Mouse (Mus musculus): ENCODE measurements around the gene Snapin. TPM values are rescaled to one million over a fixed set of nuclear protein-coding genes. Genes with fewer than 3 reads are reported as not detected.

The Snapin gene
- polyA plus RNA-seq, 1 experiment = 25.3 TPM

- TF ChIP-seq CTCF (conservative IDR thresholded peaks at IDR 0.05; ENCODE audit: insufficient read depth, insufficient read length, low read depth, low read length) = no peak
- TF ChIP-seq POLR2A (IDR thresholded peaks at IDR 0.05; ENCODE audit: low read depth, low read length) = no peak
- H3K27me3 ChIP-seq (replicated peaks; ENCODE audit: control insufficient read depth, insufficient read depth, low read length) = no peaks in the 10 kb centered on the region
Observed at GRCm38 (mm10) chr3:90454931-90455330, 35.9 kb downstream of the Snapin start.

DNA sequence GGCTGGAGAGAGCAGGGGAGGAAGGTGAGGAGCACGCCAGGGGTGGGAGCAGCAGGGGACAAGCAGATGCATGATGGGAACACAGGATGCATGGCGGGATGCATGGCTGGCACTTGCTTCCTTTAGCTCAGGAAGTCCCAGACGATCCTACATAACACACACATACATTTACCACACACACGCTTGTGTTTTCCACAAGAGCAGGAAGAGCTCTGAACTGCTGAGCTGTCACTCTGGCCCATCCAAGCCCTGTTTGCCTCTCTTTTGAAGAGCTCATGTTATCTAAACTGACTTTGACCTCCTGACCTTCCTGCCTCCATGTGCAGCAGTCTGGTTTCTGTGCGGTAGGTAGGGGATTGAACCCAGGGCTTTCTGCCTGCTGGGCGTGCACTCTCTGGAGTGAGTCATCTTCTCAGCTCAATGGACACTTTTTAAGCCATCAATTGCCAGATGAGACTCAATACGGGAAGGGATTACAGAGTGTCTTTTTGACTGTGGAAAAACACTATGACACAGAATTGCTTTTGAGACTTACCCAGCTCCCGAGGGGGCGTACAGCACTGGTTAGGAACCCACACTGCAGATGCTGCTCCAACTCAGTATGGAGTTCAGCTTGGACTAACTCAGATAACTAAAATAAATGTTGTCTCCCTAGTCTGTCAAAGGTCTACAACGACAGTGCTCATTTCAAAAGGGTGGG, 39.3 kb downstream of the Snapin start:
- H3K4me1 ChIP-seq (ENCODE audit: control insufficient read depth, insufficient read depth, low read length) = 0 out of 2 replicates have a peak, but pooled peaks cover 4% of the 10 kb centered on the region
- H3K4me3 ChIP-seq (ENCODE audit: insufficient read depth, low read depth, low read length) = no peak overlapping the region
- no peak overlapping the region for H3K27ac ChIP-seq (ENCODE audit: insufficient read depth, low read depth, low read length)
- TF ChIP-seq POLR2A (IDR thresholded peaks at IDR 0.05; ENCODE audit: low read depth, low read length) = no peak
- TF ChIP-seq CTCF (conservative IDR thresholded peaks at IDR 0.05; ENCODE audit: insufficient read depth, insufficient read length, low read depth, low read length) = no peak
- H3K27me3 ChIP-seq (replicated peaks; ENCODE audit: control insufficient read depth, insufficient read depth, low read length) = no peaks in the 10 kb centered on the region
- no peaks in the 10 kb centered on the region for H3K36me3 ChIP-seq (ENCODE audit: control insufficient read depth, insufficient read depth, low read length)
- DNase-seq = no peak
- WGBS = 67% methylated on average over 10 of the region's 10 CpGs

More at GRCm38 (mm10) chr3:90454931-90455330, 35.9 kb downstream of the Snapin start:
- no peaks in the 10 kb centered on the region for H3K4me1 ChIP-seq (ENCODE audit: control insufficient read depth, insufficient read depth, low read length)
- WGBS = 91% methylated on average over 14 of the region's 14 CpGs
- no peaks in the 10 kb centered on the region for H3K36me3 ChIP-seq (ENCODE audit: control insufficient read depth, insufficient read depth, low read length)
- H3K27ac ChIP-seq (ENCODE audit: insufficient read depth, low read depth, low read length) = no peak overlapping the region
- H3K4me3 ChIP-seq (ENCODE audit: insufficient read depth, low read depth, low read length) = no peak overlapping the region
- no peak for DNase-seq

- 36% methylated on average over 12 of the region's 12 CpGs for WGBS
- no peak overlapping the region for H3K4me3 ChIP-seq (ENCODE audit: insufficient read depth, low read depth, low read length)
- H3K27me3 ChIP-seq (replicated peaks; ENCODE audit: control insufficient read depth, insufficient read depth, low read length) = no peaks in the 10 kb centered on the region
- no peak overlapping the region for H3K27ac ChIP-seq (ENCODE audit: insufficient read depth, low read depth, low read length)
- 0 out of 2 replicates have a peak, but pooled peaks cover 4% of the 10 kb centered on the region for H3K4me1 ChIP-seq (ENCODE audit: control insufficient read depth, insufficient read depth, low read length)
- no peak for DNase-seq
- TF ChIP-seq POLR2A (IDR thresholded peaks at IDR 0.05; ENCODE audit: low read depth, low read length) = no peak
- H3K36me3 ChIP-seq (ENCODE audit: control insufficient read depth, insufficient read depth, low read length) = no peaks in the 10 kb centered on the region
Observed at GRCm38 (mm10) chr3:90450874-90451273, 40.0 kb downstream of the Snapin start.

- H3K27ac ChIP-seq (ENCODE audit: insufficient read depth, low read depth, low read length) = peak overlapping the region; percentile 65
- no peaks in the 10 kb centered on the region for H3K27me3 ChIP-seq (replicated peaks; ENCODE audit: control insufficient read depth, insufficient read depth, low read length)
- 0 out of 2 replicates have a peak, but pooled peaks cover 4% of the 10 kb centered on the region for H3K4me1 ChIP-seq (ENCODE audit: control insufficient read depth, insufficient read depth, low read length)
- 69% methylated on average over 6 of the region's 6 CpGs for WGBS
- H3K4me3 ChIP-seq (ENCODE audit: insufficient read depth, low read depth, low read length) = no peak overlapping the region
- DNase-seq = peak; percentile 57
- TF ChIP-seq CTCF (conservative IDR thresholded peaks at IDR 0.05; ENCODE audit: insufficient read depth, insufficient read length, low read depth, low read length) (no peak), POLR2A (IDR thresholded peaks at IDR 0.05; ENCODE audit: low read depth, low read length) (no peak)
- no peaks in the 10 kb centered on the region for H3K36me3 ChIP-seq (ENCODE audit: control insufficient read depth, insufficient read depth, low read length)
Observed at GRCm38 (mm10) chr3:90448626-90449025, 42.2 kb downstream of the Snapin start.

DNA sequence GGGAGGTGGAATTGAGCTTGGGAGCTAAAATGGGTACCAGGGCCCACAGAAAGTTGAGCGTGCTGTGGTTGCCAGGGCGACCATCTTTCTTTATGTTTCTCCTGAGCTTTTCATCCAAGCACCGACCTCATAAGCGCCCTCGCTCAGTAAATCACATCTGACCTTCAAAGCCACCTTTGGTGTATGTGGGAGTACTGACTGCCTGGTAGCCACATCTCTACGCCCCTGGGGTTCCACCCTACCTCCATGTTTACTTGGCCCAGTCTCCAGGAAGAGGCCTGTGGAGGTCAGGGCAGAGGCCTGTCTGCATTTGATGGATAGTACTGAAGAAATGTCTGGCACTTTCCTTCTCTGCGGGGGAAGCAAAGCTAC, 43.7 kb downstream of the Snapin start:
- DNase-seq = peak; percentile 75
- no peak overlapping the region for H3K4me3 ChIP-seq (ENCODE audit: insufficient read depth, low read depth, low read length)
- TF ChIP-seq POLR2A (IDR thresholded peaks at IDR 0.05; ENCODE audit: low read depth, low read length) = no peak
- no peak for TF ChIP-seq CTCF (conservative IDR thresholded peaks at IDR 0.05; ENCODE audit: insufficient read depth, insufficient read length, low read depth, low read length)
- no peaks in the 10 kb centered on the region for H3K27me3 ChIP-seq (replicated peaks; ENCODE audit: control insufficient read depth, insufficient read depth, low read length)
- peak overlapping the region; percentile 97 for H3K27ac ChIP-seq (ENCODE audit: insufficient read depth, low read depth, low read length)
- 0 out of 2 replicates have a peak, but pooled peaks cover 4% of the 10 kb centered on the region for H3K4me1 ChIP-seq (ENCODE audit: control insufficient read depth, insufficient read depth, low read length)
- H3K36me3 ChIP-seq (ENCODE audit: control insufficient read depth, insufficient read depth, low read length) = no peaks in the 10 kb centered on the region
- WGBS = 63% methylated on average over 7 of the region's 7 CpGs

- H3K4me1 ChIP-seq (ENCODE audit: control insufficient read depth, insufficient read depth, low read length) = 0 out of 2 replicates have a peak, but pooled peaks cover 4% of the 10 kb centered on the region
- H3K36me3 ChIP-seq (ENCODE audit: control insufficient read depth, insufficient read depth, low read length) = no peaks in the 10 kb centered on the region
- peak overlapping the region; percentile 97 for H3K27ac ChIP-seq (ENCODE audit: insufficient read depth, low read depth, low read length)
- TF ChIP-seq CTCF (conservative IDR thresholded peaks at IDR 0.05; ENCODE audit: insufficient read depth, insufficient read length, low read depth, low read length) (no peak), POLR2A (IDR thresholded peaks at IDR 0.05; ENCODE audit: low read depth, low read length) (peak; percentile 4)
- DNase-seq = peak; percentile 96
- 11% methylated on average over 17 of the region's 17 CpGs for WGBS
- H3K27me3 ChIP-seq (replicated peaks; ENCODE audit: control insufficient read depth, insufficient read depth, low read length) = no peaks in the 10 kb centered on the region
- H3K4me3 ChIP-seq (ENCODE audit: insufficient read depth, low read depth, low read length) = peak overlapping the region; percentile 5; the same call in 1 of the 2 replicates
Observed at GRCm38 (mm10) chr3:90446389-90447122, 44.3 kb downstream of the Snapin start.

Data from kidney, adult 2 months (tissue).